Mouse (Mus musculus) midbrain, embryonic 15.5 days (tissue): ENCODE measurements around the gene Morn1. TPM values are rescaled to one million over a fixed set of nuclear protein-coding genes. Genes with fewer than 3 reads are reported as not detected.

ENCODE experiments used
- ATAC-seq: fragments of 200-750 bp; cut with Nextera tagmentation; replicated peaks from 2 replicates; pipeline ENCODE4 v1.8.0; 2017; ENCODE audit warnings: moderate TSS enrichment
- H3K27ac ChIP-seq: fragments of 300-500 bp; sonication (generic); 2 replicates; pipeline ENCODE4 v1.5.1; 2015; ENCODE audit warnings: mild to moderate bottlenecking, inconsistent platforms
- H3K27me3 ChIP-seq: fragments of 300-500 bp; sonication (generic); replicated peaks from 2 replicates; pipeline ENCODE4 v1.6.1; 2015; ENCODE audit warnings: inconsistent platforms
- H3K36me3 ChIP-seq: fragments of 300-500 bp; sonication (generic); replicated peaks from 2 replicates; pipeline ENCODE4 v1.6.1; 2015; ENCODE audit warnings: inconsistent platforms
- H3K4me1 ChIP-seq: fragments of 300-500 bp; sonication (generic); 2 replicates; pipeline ENCODE4 v1.6.1; 2015; ENCODE audit warnings: inconsistent platforms
- H3K4me2 ChIP-seq: fragments of 300-500 bp; sonication (generic); 2 replicates; pipeline ENCODE4 v1.6.1; 2015; ENCODE audit warnings: inconsistent platforms, mild to moderate bottlenecking, moderate library complexity
- H3K4me3 ChIP-seq: fragments of 300-500 bp; sonication (generic); 2 replicates; pipeline ENCODE4 v1.5.1; 2015; ENCODE audit warnings: mild to moderate bottlenecking, inconsistent platforms
- H3K9ac ChIP-seq: fragments of 300-500 bp; sonication (generic); 2 replicates; pipeline ENCODE4 v1.6.1; 2015; ENCODE audit warnings: mild to moderate bottlenecking, inconsistent platforms
- H3K9me3 ChIP-seq: fragments of 300-500 bp; sonication (generic); 2 replicates; pipeline ENCODE4 v1.6.1; 2016; ENCODE audit warnings: inconsistent platforms
- WGBS: fragments of 180-500 bp; shearing (Covaris S2); methylation state at CpG from one replicate; pipeline ENCODE4 v1.1.7; 2015; ENCODE audit warnings: mixed read lengths; 5-methylcytosine and 5-hydroxymethylcytosine counted together
- polyA plus RNA-seq: library from polyadenylated mRNA; unstranded; fragments of >200 nt; fragmentation: Nextera tagmentation; extraction: Ambion mirVana; gene quantifications from 2 replicates; pipeline ENCODE4 v1.2.1, GENCODE M21; 2015

Morn1 gene
- polyA plus RNA-seq, 1 experiment from 2014 or later: 8.2 TPM

DNA sequence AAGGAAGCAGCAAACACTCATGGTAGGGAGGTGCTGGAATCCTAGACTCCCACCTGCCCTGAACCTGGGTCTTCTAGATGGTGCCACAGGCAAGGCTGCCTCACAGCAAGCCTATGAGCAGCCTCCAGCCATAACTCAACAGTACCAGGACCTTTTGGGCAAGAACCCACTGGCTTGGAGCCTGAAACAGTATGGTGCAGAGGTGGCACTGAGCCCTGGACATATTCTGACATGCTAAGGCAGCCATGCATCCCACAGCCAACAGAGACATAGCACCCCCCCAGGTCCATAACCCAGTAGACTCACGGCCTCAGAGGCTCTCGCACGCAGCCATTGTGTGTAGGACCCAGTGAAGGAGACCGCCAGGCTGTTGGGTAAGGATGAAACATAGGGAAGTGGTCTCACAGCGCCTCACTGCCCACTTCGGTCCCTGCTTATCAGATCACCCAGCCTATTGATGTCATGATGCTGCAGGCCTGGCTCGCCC, 48.4 kb downstream of the Morn1 start:
- no peak for ATAC-seq
- Histone ChIP-seq H3K4me2 (no peak overlapping the region), H3K27me3 (no peaks in the 10 kb centered on the region), H3K27ac (no peak overlapping the region), H3K4me3 (no peak overlapping the region), H3K36me3 (no peaks in the 10 kb centered on the region), H3K9me3 (no peaks in the 10 kb centered on the region), H3K4me1 (peaks cover 26% of the 10 kb centered on the region), H3K9ac (no peak overlapping the region; the same call in 1 of the 2 replicates)
- 83% methylated on average over 7 of the region's 7 CpGs for WGBS

DNA sequence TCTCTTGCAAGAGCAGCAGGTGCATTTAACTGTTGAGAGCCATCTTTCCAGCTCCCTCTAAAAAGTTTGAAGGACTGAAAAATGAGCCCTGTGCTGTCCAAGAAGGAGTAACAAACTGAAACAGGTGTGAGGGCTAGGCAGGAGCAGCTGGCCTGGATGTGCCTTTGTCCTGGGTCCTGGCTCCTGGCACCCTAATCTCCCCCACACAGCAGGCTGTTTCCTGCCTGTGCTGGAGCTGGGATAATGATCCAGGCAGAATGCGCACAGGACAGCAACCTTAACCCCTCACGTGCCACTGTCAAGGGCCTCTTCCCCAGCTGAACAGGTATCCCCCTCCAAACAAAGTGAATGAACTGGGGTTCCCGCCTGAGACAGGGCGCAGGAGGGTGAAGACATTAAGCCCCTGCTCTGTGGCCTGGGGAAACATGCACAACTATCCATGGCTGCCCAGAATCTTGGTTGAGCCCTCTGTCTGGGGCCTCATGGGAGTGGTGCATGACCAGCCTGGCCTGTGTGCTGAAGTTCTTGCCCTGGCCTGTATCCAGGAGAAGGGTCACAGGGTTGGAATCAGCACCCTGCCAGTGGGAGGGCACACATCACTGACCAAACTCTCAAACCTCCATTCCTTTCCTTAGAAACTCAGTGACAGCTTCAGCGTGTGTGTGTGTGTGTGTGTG, 49.7 kb downstream of the Morn1 start:
- Histone ChIP-seq H3K4me2 (no peak overlapping the region), H3K9me3 (no peaks in the 10 kb centered on the region), H3K27me3 (no peaks in the 10 kb centered on the region), H3K27ac (no peak overlapping the region), H3K4me1 (peaks cover 13% of the 10 kb centered on the region; the same call in 1 of the 2 replicates), H3K9ac (no peak overlapping the region), H3K36me3 (no peaks in the 10 kb centered on the region), H3K4me3 (no peak overlapping the region)
- ATAC-seq: no peak
- WGBS: 50% methylated on average over 5 of the region's 5 CpGs

DNA sequence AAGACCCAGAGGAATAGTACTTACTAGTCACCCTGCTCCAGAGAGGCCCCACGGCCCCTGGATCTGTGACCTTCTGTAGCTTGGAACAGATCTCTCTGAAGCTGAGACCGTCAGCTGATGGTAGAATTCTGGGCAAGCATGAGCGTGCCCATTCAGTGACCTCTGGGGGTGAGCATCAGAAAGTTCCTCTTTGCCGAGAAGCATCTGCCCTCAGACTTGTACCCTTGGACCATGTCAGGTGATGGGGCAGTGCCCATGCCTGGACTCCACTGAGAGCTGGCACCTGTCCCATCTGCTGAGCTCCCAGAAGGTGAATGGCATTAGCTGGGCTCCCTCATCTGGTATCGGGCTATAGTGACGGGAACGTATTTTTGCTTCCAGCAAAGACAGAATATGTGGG, 51.5 kb downstream of the Morn1 start:
- no peak for ATAC-seq
- Histone ChIP-seq H3K27me3 (no peaks in the 10 kb centered on the region), H3K9ac (no peak overlapping the region), H3K4me3 (no peak overlapping the region), H3K36me3 (no peaks in the 10 kb centered on the region), H3K4me2 (no peak overlapping the region), H3K4me1 (peaks cover 13% of the 10 kb centered on the region; the same call in 1 of the 2 replicates), H3K27ac (no peak overlapping the region), H3K9me3 (no peaks in the 10 kb centered on the region)
- WGBS: 88% methylated on average over 7 of the region's 7 CpGs

DNA sequence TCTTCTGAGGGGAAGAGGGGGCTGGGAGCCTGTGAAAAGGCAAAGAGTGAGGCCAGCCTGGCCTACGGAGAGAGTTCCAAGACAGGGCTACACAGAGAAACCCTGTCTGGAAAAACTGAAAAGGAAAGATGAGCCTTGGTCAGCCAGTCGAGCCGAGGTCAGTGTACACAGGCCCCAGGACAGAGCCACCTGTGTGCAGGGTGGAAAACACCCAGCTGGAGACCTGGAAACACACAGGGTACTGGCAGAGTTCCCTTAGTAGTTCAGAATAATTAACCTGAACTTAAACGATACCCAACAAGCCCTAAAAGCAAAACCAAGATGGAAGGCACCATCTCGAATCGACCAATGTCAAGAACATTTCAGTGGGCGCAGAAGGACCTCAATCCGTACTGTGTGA, 52.1 kb downstream of the Morn1 start:
- H3K4me2 ChIP-seq: no peak overlapping the region
- no peak for ATAC-seq
- H3K9ac ChIP-seq: no peak overlapping the region
- H3K9me3 ChIP-seq: no peaks in the 10 kb centered on the region
- no peak overlapping the region for H3K4me3 ChIP-seq
- no peaks in the 10 kb centered on the region for H3K27me3 ChIP-seq
- H3K4me1 ChIP-seq: peaks cover 14% of the 10 kb centered on the region
- no peak overlapping the region for H3K27ac ChIP-seq
- WGBS: 85% methylated on average over 8 of the region's 8 CpGs
- no peaks in the 10 kb centered on the region for H3K36me3 ChIP-seq

DNA sequence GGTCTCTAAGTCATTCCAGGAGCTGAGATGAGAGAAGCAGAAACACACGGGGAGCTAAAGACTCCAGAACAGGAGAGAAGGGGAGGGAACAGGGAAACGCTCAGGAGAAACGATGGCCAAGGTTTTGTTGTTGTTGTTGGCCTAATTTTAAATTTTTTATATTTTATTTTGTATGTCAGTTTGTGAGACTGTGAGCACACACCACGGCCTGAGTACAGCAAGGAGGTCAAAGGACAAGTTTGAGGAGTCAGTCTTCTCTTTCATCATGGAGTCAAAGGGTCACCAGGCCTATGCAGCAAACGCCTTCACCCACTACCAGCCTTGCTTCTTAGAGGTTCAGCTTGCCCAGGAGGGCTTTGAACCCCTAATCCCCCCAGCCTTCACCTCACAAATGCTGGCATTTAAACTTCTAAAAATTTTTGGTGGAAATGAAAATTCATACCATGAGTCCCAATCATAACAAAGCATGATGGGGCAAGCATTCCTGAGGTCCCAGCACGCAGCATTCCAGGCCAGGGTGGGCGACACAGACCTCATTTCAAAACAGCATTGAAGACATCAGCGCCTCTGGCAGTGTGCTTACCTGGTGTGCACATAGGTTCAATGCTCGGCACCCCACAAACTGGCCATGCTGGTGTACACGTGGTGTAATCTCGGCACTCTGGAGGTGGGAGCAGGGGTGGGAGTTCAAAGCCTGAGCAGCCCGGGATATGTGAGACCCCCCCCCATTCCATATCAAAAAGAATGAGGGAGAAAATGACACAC, 53.1 kb downstream of the Morn1 start:
- ATAC-seq: no peak
- Histone ChIP-seq H3K27ac (no peak overlapping the region), H3K9ac (no peak overlapping the region), H3K36me3 (no peaks in the 10 kb centered on the region), H3K4me3 (no peak overlapping the region), H3K27me3 (no peaks in the 10 kb centered on the region), H3K4me1 (peaks cover 16% of the 10 kb centered on the region), H3K4me2 (no peak overlapping the region), H3K9me3 (no peaks in the 10 kb centered on the region)
- 85% methylated on average over 12 of the region's 12 CpGs for WGBS

DNA sequence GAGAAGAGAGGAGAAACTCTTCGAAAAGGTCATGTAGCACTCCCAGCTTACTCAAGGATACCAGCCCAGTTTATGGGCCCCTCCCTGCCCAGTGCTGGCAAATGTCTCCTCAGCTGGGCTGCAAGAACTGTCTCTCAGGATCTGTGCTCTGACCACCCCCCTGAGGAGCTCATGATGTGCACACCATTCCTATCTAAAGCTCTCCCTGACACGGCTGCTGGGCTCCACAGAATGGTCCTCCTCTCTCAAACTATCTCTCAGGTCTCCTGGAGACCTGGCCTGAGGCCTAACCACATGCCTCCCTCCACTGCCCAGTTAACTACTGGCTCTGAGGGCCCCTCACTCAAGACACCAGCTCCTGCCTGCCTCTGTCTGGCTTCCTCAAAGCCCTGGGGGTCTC, 53.8 kb downstream of the Morn1 start:
- no peak overlapping the region for H3K9ac ChIP-seq
- H3K9me3 ChIP-seq: no peaks in the 10 kb centered on the region
- no peak overlapping the region for H3K27ac ChIP-seq
- no peaks in the 10 kb centered on the region for H3K27me3 ChIP-seq
- H3K4me2 ChIP-seq: no peak overlapping the region
- peaks cover 22% of the 10 kb centered on the region for H3K4me1 ChIP-seq
- WGBS: 76% methylated on average over 2 of the region's 2 CpGs
- ATAC-seq: no peak
- H3K36me3 ChIP-seq: no peaks in the 10 kb centered on the region
- H3K4me3 ChIP-seq: no peak overlapping the region

DNA sequence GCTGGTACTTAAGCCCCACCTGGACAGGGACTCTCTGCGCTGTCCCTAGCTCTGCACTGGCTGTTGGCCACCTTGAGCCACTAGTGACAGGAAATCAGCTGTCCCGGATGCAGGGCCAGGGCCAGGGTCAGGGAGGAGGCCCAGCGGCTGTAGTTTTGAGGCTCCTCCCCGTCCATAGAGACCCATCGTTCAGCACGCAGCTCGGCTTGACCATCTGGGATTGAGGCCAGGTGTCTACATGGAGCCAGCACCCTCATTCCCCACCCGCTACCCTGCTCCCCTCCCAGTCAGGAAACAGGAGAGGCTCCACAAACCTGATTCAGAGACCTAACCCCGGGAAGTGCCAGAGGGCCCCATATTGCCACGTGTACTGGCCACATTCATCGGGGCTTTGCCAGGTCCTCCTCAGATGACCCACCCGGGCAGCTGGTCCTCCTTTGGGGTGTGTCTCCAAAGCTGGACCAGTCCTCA, 54.5 kb downstream of the Morn1 start:
- Histone ChIP-seq H3K4me2 (no peak overlapping the region), H3K36me3 (no peaks in the 10 kb centered on the region), H3K27ac (no peak overlapping the region), H3K9ac (no peak overlapping the region), H3K27me3 (no peaks in the 10 kb centered on the region), H3K9me3 (no peaks in the 10 kb centered on the region), H3K4me1 (peaks cover 22% of the 10 kb centered on the region), H3K4me3 (no peak overlapping the region)
- 74% methylated on average over 12 of the region's 12 CpGs for WGBS
- ATAC-seq: no peak

DNA sequence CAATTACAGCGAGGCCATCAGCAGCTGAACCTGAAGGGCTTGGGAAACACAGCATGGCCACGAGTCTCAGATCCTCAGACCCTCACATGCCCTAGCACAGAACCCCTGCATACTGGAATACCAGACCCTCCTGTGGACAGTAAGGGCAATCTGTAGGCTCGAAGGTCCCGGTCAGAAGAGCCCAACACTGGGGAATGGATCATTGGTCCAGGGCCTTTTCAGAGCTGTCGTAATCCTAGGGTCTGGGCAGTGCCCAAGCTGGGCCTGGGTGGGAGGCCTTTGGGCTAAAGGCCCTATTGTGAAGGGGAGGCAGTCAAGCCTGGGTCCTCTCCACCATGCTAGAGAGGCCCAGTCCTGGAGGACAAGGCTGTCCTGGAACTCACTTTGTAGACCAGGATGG, 56.5 kb downstream of the Morn1 start:
- no peak for ATAC-seq
- Histone ChIP-seq H3K27me3 (no peaks in the 10 kb centered on the region), H3K4me2 (no peak overlapping the region), H3K4me3 (no peak overlapping the region), H3K9me3 (no peaks in the 10 kb centered on the region), H3K9ac (no peak overlapping the region), H3K27ac (no peak overlapping the region), H3K4me1 (peaks cover 22% of the 10 kb centered on the region), H3K36me3 (no peaks in the 10 kb centered on the region)
- WGBS: 95% methylated on average over 5 of the region's 5 CpGs

DNA sequence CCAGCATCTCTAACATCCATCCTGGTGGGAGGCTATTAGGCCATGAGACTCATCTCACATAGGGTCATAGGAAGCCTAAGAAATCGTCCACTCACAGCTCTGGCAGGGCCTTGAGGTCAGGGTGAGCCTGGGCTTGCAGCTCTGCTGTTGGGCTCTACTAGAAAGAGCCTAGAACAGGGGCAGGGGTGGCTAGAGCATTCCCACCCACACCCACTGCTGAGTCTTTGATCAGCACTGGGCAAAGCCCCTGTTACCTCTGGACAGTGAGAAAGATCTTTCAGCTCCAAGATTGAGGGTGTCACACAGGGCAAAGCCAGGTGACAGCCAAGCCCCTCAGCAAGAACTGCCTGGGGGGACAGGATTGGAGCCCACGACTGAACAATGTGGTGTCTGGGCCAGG, 57.0 kb downstream of the Morn1 start:
- Histone ChIP-seq H3K9ac (no peak overlapping the region), H3K36me3 (no peaks in the 10 kb centered on the region), H3K4me1 (peaks cover 22% of the 10 kb centered on the region), H3K9me3 (no peaks in the 10 kb centered on the region), H3K4me3 (no peak overlapping the region), H3K27me3 (no peaks in the 10 kb centered on the region), H3K4me2 (no peak overlapping the region), H3K27ac (peak overlapping the region; percentile 78)
- ATAC-seq: no peak
- 59% methylated on average over 2 of the region's 2 CpGs for WGBS

DNA sequence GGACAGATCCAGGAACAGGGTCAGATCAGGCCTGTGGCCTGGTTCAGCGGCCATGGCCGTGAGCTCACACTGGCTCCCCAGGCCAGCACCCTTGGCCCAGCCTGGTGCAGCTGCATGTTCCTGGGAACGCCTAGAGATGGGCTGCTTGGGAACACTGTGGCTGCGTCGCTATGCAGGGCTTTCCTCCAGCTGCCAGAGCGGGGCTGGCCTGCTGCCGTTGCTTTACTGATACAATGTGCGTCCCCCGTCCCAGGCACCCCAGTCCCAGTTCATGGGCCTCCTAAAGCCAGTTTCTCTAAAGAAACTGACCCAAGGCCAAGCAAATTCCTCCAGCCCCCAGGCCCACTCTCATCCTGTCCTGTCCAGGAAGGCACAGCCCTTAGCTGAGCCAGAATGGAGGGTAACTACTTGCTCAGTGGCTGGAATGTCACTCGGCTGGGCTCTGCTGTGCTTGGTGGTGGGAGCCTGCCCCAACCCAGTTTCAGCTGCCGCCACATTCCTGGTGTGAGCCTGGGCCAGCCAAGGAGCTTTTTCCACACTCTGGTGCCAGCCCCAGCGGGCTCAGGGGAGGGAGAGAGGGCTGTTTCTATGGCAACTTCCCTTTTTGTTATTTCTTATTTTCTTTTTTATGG, 57.6 kb downstream of the Morn1 start:
- Histone ChIP-seq H3K4me3 (no peak overlapping the region), H3K27me3 (no peaks in the 10 kb centered on the region), H3K4me1 (peaks cover 22% of the 10 kb centered on the region), H3K9ac (no peak overlapping the region), H3K36me3 (no peaks in the 10 kb centered on the region), H3K4me2 (no peak overlapping the region), H3K27ac (peak overlapping the region; percentile 78), H3K9me3 (no peaks in the 10 kb centered on the region)
- WGBS: 21% methylated on average over 12 of the region's 12 CpGs
- ATAC-seq: peak; percentile 70

DNA sequence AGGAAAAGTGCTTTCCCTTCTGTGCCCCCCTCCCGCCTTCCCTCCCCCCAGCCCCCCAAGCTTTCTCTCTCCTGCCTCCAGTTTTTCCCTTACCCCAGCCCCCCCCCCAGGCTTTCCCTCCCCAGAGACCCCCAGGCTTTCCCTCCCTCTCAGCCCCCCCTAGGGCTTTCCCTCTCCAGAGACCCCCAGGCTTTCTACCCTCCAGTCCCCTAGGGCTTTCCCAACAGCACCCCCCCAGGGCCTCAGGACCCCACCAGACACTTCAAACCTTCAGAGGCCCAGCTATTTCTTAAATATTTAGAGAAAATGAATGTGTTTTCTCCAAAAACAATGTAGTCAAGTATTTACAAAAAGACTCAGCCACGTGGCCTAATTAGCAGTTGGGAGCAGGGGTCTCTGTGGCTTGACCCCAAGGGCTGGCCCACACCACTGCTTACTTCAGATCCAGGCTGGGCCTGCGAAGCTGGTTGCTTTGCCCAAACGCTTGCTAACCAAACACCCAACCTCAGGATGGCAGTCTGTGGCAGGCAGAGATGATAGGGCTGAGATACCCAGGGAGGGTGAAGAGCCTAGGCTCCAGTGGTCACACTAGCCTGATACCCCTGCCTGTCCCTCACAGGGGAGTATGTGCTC, 58.3 kb downstream of the Morn1 start:
- no peak overlapping the region for H3K9ac ChIP-seq
- H3K27me3 ChIP-seq: no peaks in the 10 kb centered on the region
- 44% methylated on average over 4 of the region's 4 CpGs for WGBS

More for the DNA sequence above, 58.3 kb downstream of the Morn1 start:
- Histone ChIP-seq H3K9me3 (no peaks in the 10 kb centered on the region), H3K4me3 (no peak overlapping the region), H3K36me3 (no peaks in the 10 kb centered on the region), H3K4me2 (no peak overlapping the region), H3K27ac (peak overlapping the region; percentile 78), H3K4me1 (peaks cover 22% of the 10 kb centered on the region)
- no peak for ATAC-seq
